19 mouse cellular contexts compared by ENCODE assay signal in the genomic region with DNA sequence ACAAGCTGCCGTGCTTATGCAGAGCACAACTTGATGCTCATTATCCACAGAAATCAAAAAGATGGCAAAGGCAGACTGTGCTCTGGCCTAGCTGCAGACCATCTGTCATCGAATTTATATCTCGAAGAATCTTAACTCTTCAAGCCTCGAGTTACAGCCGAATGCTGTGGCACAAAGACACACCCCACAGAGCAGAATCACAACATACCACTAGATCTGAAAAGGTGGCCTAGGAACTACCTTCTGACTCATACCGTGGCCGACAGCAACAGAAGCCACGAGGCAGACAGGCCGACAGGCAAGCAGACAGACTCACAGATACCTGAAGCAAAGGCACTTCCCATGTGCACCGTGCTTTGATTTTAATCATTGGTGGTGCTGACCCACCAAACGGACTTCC. TPM values are rescaled to one million over a fixed set of nuclear protein-coding genes. Genes with fewer than 3 reads are reported as not detected.
DNase-seq lines count a peak whose midpoint lies in the region; ATAC-seq and TF ChIP-seq lines count a peak whose summit lies in the region.
"Had no signal": no experiment of that assay in that cellular context is flagged by ENCODE, and none has a peak within 500 bp of the region (broad histone marks: within the 10 kb centered on the region; RNA-seq: fewer than 3 reads in every experiment).

No protein-coding gene starts in this region.

- H3K4me3 ChIP-seq in heart, embryonic 11.5 days (ENCODE audit: low read depth, low read length), result no peak overlapping the region
- no peak overlapping the region for H3K4me3 ChIP-seq in forebrain, embryonic 14.5 days (ENCODE audit: low read depth, low read length)
- H3K4me3 ChIP-seq in stomach, postnatal 0 days (ENCODE audit: low read depth, low read length), result no peak overlapping the region
- H3K4me3 ChIP-seq: midbrain, embryonic 12.5 days had no signal

- peak overlapping the region; percentile 52 for H3K4me2 ChIP-seq in heart, embryonic 11.5 days
- peak overlapping the region; percentile 19; the same call in 1 of the 2 replicates for H3K4me2 ChIP-seq in forebrain, embryonic 14.5 days (ENCODE audit: low read length)
- H3K4me2 ChIP-seq in stomach, postnatal 0 days (replicated peaks; ENCODE audit: low read depth), result no peak overlapping the region
- H3K4me2 ChIP-seq: liver, embryonic 11.5 days; midbrain, embryonic 12.5 days had no signal

- ATAC-seq in heart, embryonic 11.5 days (replicated peaks; ENCODE audit: insufficient number of reproducible peaks, low FRiP score, low TSS enrichment), result no peak
- ATAC-seq in forebrain, embryonic 14.5 days, result no peak
- ATAC-seq in stomach, postnatal 0 days (ENCODE audit: low FRiP score, low TSS enrichment), result no peak
- ATAC-seq: inflammation-experienced regulatory T-cells, adult 6 months; Patski had no signal

- TF ChIP-seq EP300 in stomach, postnatal 0 days (optimal IDR thresholded peaks at IDR 0.05), result no peak

- H3K36me3 ChIP-seq in heart, embryonic 11.5 days (ENCODE audit: control insufficient read depth, insufficient read depth, low read length), result no peaks in the 10 kb centered on the region
- H3K36me3 ChIP-seq in forebrain, embryonic 14.5 days (ENCODE audit: control insufficient read depth, insufficient read depth, low read length), result no peaks in the 10 kb centered on the region
- no peaks in the 10 kb centered on the region for H3K36me3 ChIP-seq in stomach, postnatal 0 days (ENCODE audit: control insufficient read depth, insufficient read depth, low read length)

- H3K4me1 ChIP-seq in heart, embryonic 11.5 days (ENCODE audit: control insufficient read depth, insufficient read depth, low read length), result peaks cover 31% of the 10 kb centered on the region
- H3K4me1 ChIP-seq in forebrain, embryonic 14.5 days (ENCODE audit: control insufficient read depth, insufficient read depth, low read length), result peaks cover 34% of the 10 kb centered on the region
- H3K4me1 ChIP-seq in stomach, postnatal 0 days (replicated peaks; ENCODE audit: control insufficient read depth, insufficient read depth), result no peaks in the 10 kb centered on the region

- peak overlapping the region; percentile 29 for H3K9ac ChIP-seq in heart, embryonic 11.5 days (ENCODE audit: low read depth, low read length)
- H3K9ac ChIP-seq in forebrain, embryonic 14.5 days (ENCODE audit: low read length), result no peak overlapping the region; the same call in 1 of the 2 replicates
- H3K9ac ChIP-seq in stomach, postnatal 0 days (ENCODE audit: low read length), result no peak overlapping the region
- H3K9ac ChIP-seq: midbrain, embryonic 12.5 days had no signal

- no peaks in the 10 kb centered on the region for H3K9me3 ChIP-seq in heart, embryonic 11.5 days (replicated peaks; ENCODE audit: control insufficient read depth, low read length)
- H3K9me3 ChIP-seq in forebrain, embryonic 14.5 days (replicated peaks; ENCODE audit: control insufficient read depth, low read length), result no peaks in the 10 kb centered on the region
- no peaks in the 10 kb centered on the region for H3K9me3 ChIP-seq in stomach, postnatal 0 days (ENCODE audit: control insufficient read depth, low read length)
- H3K9me3 ChIP-seq: midbrain, embryonic 12.5 days had no signal

- H3K27ac ChIP-seq in heart, embryonic 11.5 days (ENCODE audit: low read depth, low read length), result peak overlapping the region; percentile 73
- peak overlapping the region; percentile 72 for H3K27ac ChIP-seq in forebrain, embryonic 14.5 days (ENCODE audit: low read depth, low read length)
- no peak overlapping the region for H3K27ac ChIP-seq in stomach, postnatal 0 days (replicated peaks)
- H3K27ac ChIP-seq: kidney, postnatal 0 days; midbrain, embryonic 12.5 days had no signal

- intact Hi-C loops in left cerebral cortex, postnatal 25 days (cut with DNase I), result no loop called here

- WGBS in heart, embryonic 11.5 days (ENCODE audit: insufficient replicate concordance), result 69% methylated on average over 11 of the region's 11 CpGs
- WGBS in forebrain, embryonic 14.5 days, result 77% methylated on average over 11 of the region's 11 CpGs
- 68% methylated on average over 11 of the region's 11 CpGs for WGBS in stomach, postnatal 0 days

- TF ChIP-seq CTCF in stomach, postnatal 0 days (IDR thresholded peaks at IDR 0.05; ENCODE audit: low read depth), result no peak

- peaks cover 8% of the 10 kb centered on the region for H3K27me3 ChIP-seq in heart, embryonic 11.5 days (ENCODE audit: control insufficient read depth, insufficient read depth, low read length)
- H3K27me3 ChIP-seq in forebrain, embryonic 14.5 days (replicated peaks; ENCODE audit: control insufficient read depth, insufficient read depth, low read length), result no peaks in the 10 kb centered on the region
- H3K27me3 ChIP-seq in stomach, postnatal 0 days (ENCODE audit: control insufficient read depth, insufficient read depth, low read length), result no peaks in the 10 kb centered on the region
- H3K27me3 ChIP-seq: CH12.LX; midbrain, embryonic 12.5 days had no signal

- no peak for DNase-seq in heart, adult 18-20 months
- peak; percentile 27 to 57 for DNase-seq in left cerebral cortex, postnatal 25 days (ENCODE audit: low spot score in 2 of 2)
- DNase-seq in left cerebral cortex, adult 9 months (ENCODE audit: low spot score in 2 of 2), result no peak
- DNase-seq in forebrain, embryonic 14.5 days (ENCODE audit: low spot score), result peak; percentile 82
- DNase-seq in layer of hippocampus, adult 9-11 months, result peak; percentile 77
- no peak for DNase-seq in stomach, postnatal 0 days (ENCODE audit: low spot score)
- DNase-seq: adrenal gland, adult 2 months; lung, postnatal 10 days; right cerebral cortex, postnatal 25 days had no signal

RNA-seq across cellular contexts. Expression of a gene that starts 14.3 kb away (rescaled TPM):
- polyA plus RNA-seq in heart, embryonic 11.5 days (2014; fragmentation: Nextera tagmentation; extraction: Ambion mirVana), result 0.21 TPM in 1 of 2 replicates, not detected in the other
- total RNA-seq in heart, adult 18-20 months (2021), result not detected
- not detected for total RNA-seq in left cerebral cortex, postnatal 25 days (2021)
- polyA plus RNA-seq in forebrain, embryonic 14.5 days (2014; fragmentation: Nextera tagmentation; extraction: Ambion mirVana), result 0.31 TPM in 1 of 2 replicates, not detected in the other
- polyA plus RNA-seq in stomach, postnatal 0 days (2015; fragmentation: Nextera tagmentation; extraction: Ambion mirVana), result not detected in 2 replicates
- total RNA-seq: adrenal gland, adult 2 months; CH12.LX; left cerebral cortex, postnatal 10 days had no signal
- polyA plus RNA-seq: adrenal gland, adult 2 months; embryonic facial prominence, embryonic 14.5 days; inflammation-experienced regulatory T-cells, adult 6 months; liver, embryonic 11.5 days; midbrain, embryonic 12.5 days; Patski; urinary bladder, adult 2 months had no signal

RNA-seq across cellular contexts. Expression of a gene that starts 45.9 kb away (rescaled TPM):
- 88.5 and 102 TPM in 2 replicates for polyA plus RNA-seq in heart, embryonic 11.5 days (2014; fragmentation: Nextera tagmentation; extraction: Ambion mirVana)
- total RNA-seq in heart, adult 18-20 months (2021), result 10 to 100 TPM; 53.4 to 62.2 TPM
- total RNA-seq in left cerebral cortex, postnatal 25 days (2021), result 10 to 100 TPM; 31.9 to 34.7 TPM
- 25.1 and 30.0 TPM in 2 replicates for polyA plus RNA-seq in forebrain, embryonic 14.5 days (2014; fragmentation: Nextera tagmentation; extraction: Ambion mirVana)
- 105 and 110 TPM in 2 replicates for polyA plus RNA-seq in stomach, postnatal 0 days (2015; fragmentation: Nextera tagmentation; extraction: Ambion mirVana)

RNA-seq across cellular contexts. Expression of a gene that starts 59.2 kb away (rescaled TPM):
- polyA plus RNA-seq in heart, embryonic 11.5 days (2014; fragmentation: Nextera tagmentation; extraction: Ambion mirVana), result 6.6 and 6.7 TPM in 2 replicates
- total RNA-seq in heart, adult 18-20 months (2021), result 1 to 10 TPM; 3.3 to 3.6 TPM
- total RNA-seq in left cerebral cortex, postnatal 25 days (2021), result 10 to 100 TPM; 19.0 to 29.8 TPM
- polyA plus RNA-seq in forebrain, embryonic 14.5 days (2014; fragmentation: Nextera tagmentation; extraction: Ambion mirVana), result 2.6 and 2.9 TPM in 2 replicates
- polyA plus RNA-seq in stomach, postnatal 0 days (2015; fragmentation: Nextera tagmentation; extraction: Ambion mirVana), result 6.9 and 8.0 TPM in 2 replicates

Comparison
In these comparisons a context has a peak if more than half of its experiments do, and no peak if none do; other contexts are left out.
1. DNase-seq: peak in left cerebral cortex, postnatal 25 days (2 of 2), forebrain, embryonic 14.5 days (single experiment) and layer of hippocampus, adult 9-11 months (single experiment); none in heart, adult 18-20 months (0 of 2), left cerebral cortex, adult 9 months (0 of 2) and stomach, postnatal 0 days (single experiment).